In genomic region chr12:16358831-16359230, GRCm38 (mm10) we compare ENCODE assay signal across 16 mouse cellular contexts.
"Had no signal": no experiment of that assay in that cellular context is flagged by ENCODE, and none has a peak within 500 bp of the region (broad histone marks: within the 10 kb centered on the region; RNA-seq: fewer than 3 reads in every experiment).

No protein-coding gene starts in this region.

- DNase-seq: liver, postnatal 0 days; lung, adult 2 months; lung, postnatal 14 days; lung, postnatal 36 days; right cerebral cortex, postnatal 14 days; thymus, adult 18-20 months; thymus, postnatal 14 days; thymus, postnatal 4 days had no signal

- H3K4me1 ChIP-seq: megakaryocyte, embryonic 14.5 days; midbrain, embryonic 13.5 days; midbrain, embryonic 15.5 days; neural tube, embryonic 12.5 days had no signal

- H3K27me3 ChIP-seq: lung, embryonic 15.5 days; megakaryocyte, embryonic 14.5 days; midbrain, embryonic 13.5 days; midbrain, embryonic 15.5 days; neural tube, embryonic 12.5 days had no signal

- H3K9me3 ChIP-seq: lung, embryonic 15.5 days; midbrain, embryonic 13.5 days; neural tube, embryonic 12.5 days had no signal

- H3K4me3 ChIP-seq: lung, embryonic 15.5 days; megakaryocyte, embryonic 14.5 days; midbrain, embryonic 13.5 days; midbrain, embryonic 15.5 days; neural tube, embryonic 12.5 days had no signal

- H3K4me2 ChIP-seq: lung, embryonic 15.5 days; midbrain, embryonic 11.5 days; midbrain, embryonic 13.5 days; midbrain, embryonic 15.5 days; neural tube, embryonic 12.5 days had no signal

- ATAC-seq: liver, postnatal 0 days; lung, postnatal 0 days; midbrain, embryonic 13.5 days; midbrain, embryonic 15.5 days had no signal

- H3K27ac ChIP-seq: lung, embryonic 15.5 days; macrophage; midbrain, embryonic 13.5 days; midbrain, embryonic 15.5 days; neural tube, embryonic 12.5 days had no signal

- H3K36me3 ChIP-seq: lung, embryonic 15.5 days; midbrain, embryonic 13.5 days; midbrain, embryonic 15.5 days; neural tube, embryonic 12.5 days had no signal

- H3K9ac ChIP-seq: liver, postnatal 0 days; lung, embryonic 15.5 days; midbrain, embryonic 13.5 days; midbrain, embryonic 15.5 days; neural tube, embryonic 12.5 days had no signal
